Mouse (Mus musculus) megakaryocyte, embryonic 14.5 days (primary cell): ENCODE data around the gene Trub2.

Source experiments
- FLI1 ChIP-seq: IDR thresholded peaks from 2 replicates; pipeline ENCODE4 v1.6.1; 2012; ENCODE audit warnings: low read length, inconsistent platforms, mixed read lengths
- GATA1 ChIP-seq: IDR thresholded peaks from 3 replicates; pipeline ENCODE4 v1.6.1; 2012; ENCODE audit warnings: mixed read lengths, low read length, inconsistent platforms, borderline replicate concordance

DNA sequence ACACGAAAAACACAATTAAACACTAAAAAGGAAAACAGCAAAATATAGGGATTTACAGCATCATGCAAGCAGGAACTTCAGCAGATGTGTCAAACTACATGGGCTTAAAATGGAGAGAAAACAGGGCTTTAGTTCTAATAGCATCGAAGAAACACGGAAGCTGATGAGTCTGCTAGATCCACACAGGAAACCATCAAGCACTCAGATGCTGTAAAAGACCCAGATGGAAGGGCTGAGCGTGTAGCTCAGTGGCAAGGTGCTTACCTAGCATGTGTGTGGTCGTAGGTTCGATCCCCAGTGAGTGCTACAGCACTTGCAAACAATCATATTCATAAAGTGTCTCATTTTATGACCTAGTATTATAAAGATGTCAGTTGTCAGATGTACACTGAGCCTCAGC, 47.1 kb downstream of the Trub2 start:
- TF ChIP-seq FLI1: no peak
- TF ChIP-seq GATA1: no peak
